Mouse (Mus musculus) cerebellum, adult 2 months (tissue): ENCODE results near the gene Tenm3.

Experiments
- CTCF ChIP-seq: fragments of 200-500 bp; IDR thresholded peaks from 2 replicates; pipeline ENCODE4 v1.5.1; 2011; ENCODE audit warnings: low read depth, mild to moderate bottlenecking, control low read depth, low read length, moderate library complexity, borderline replicate concordance; ENCODE audit not compliant: insufficient read depth
- POLR2A ChIP-seq: fragments of 200-500 bp; IDR thresholded peaks from 2 replicates; pipeline ENCODE4 v1.6.1; 2011; ENCODE audit warnings: low read length, control low read depth, borderline replicate concordance; ENCODE audit not compliant: insufficient read depth

GRCm38 (mm10) chr8:48356849-48357248, 486.9 kb downstream of the Tenm3 start:
- TF ChIP-seq CTCF (no peak), POLR2A (no peak)
